Mouse (Mus musculus) gastrocnemius, postnatal 10 days (tissue): ENCODE results near the gene Mfsd2b. TPM values are rescaled to one million over a fixed set of nuclear protein-coding genes. Genes with fewer than 3 reads are reported as not detected.

Experiments used
- total RNA-seq, 2 experiments: library from RNA; stranded (reverse); gene quantifications; 2 replicates each; pipeline ENCODE4 v1.2.3; 2021

Mfsd2b gene
- total RNA-seq, 2 experiments from 2014 or later, result 0.78 to 1.3 TPM

Other genes with a start within 250 kb of the Mfsd2b start
- gene Fam228a, start 135.9 kb downstream of the Mfsd2b start, total RNA-seq, result under 1 TPM; 0.14 to 0.27 TPM
- gene Pfn4, start 105.3 kb downstream of the Mfsd2b start, total RNA-seq, result 1 to 10 TPM; 1.9 to 2.6 TPM
- gene Fam228b, start 105.1 kb downstream of the Mfsd2b start, total RNA-seq, result 1 to 10 TPM; 4.6 to 7.8 TPM
- 10 to 100 TPM; 55.5 to 64.4 TPM for gene Sf3b6, start 56.8 kb downstream of the Mfsd2b start, total RNA-seq
- gene Fkbp1b, start 32.8 kb downstream of the Mfsd2b start, total RNA-seq, result 1 to 10 TPM; 2.6 to 2.9 TPM
- 1 to 10 TPM; 4.8 to 6.0 TPM for gene Wdcp, start 31.1 kb downstream of the Mfsd2b start, total RNA-seq
- gene Ubxn2a, start 33.3 kb upstream of the Mfsd2b start, total RNA-seq, result 10 to 100 TPM; 44.6 to 53.0 TPM
- 10 to 100 TPM; 25.5 to 28.7 TPM for gene Atad2b, start 43.0 kb upstream of the Mfsd2b start, total RNA-seq